Mouse (Mus musculus) limb, embryonic 11.5 days (tissue): Measurements from ENCODE around the gene Ccdc61. TPM values are rescaled to one million over a fixed set of nuclear protein-coding genes. Genes with fewer than 3 reads are reported as not detected.

Source experiments
- ATAC-seq: fragments of 200-750 bp; cut with Nextera tagmentation; 2 replicates; pipeline ENCODE4 v1.8.0; 2017; ENCODE audit warnings: low read depth; ENCODE audit not compliant: insufficient number of reproducible peaks, low FRiP score, low TSS enrichment
- DNase-seq: peaks from one replicate; pipeline ENCODE4 v3.0.0-alpha.2; 2015; ENCODE audit warnings: low spot score
- H3K27ac ChIP-seq: fragments of 300-500 bp; sonication (generic); replicated peaks from 2 replicates; pipeline ENCODE4 v1.5.1; 2014; ENCODE audit warnings: low read depth, mild to moderate bottlenecking, low read length
- H3K27me3 ChIP-seq: fragments of 300-500 bp; sonication (generic); 2 replicates; pipeline ENCODE4 v1.6.1; 2014; ENCODE audit warnings: mild to moderate bottlenecking, low read length, mixed read lengths; ENCODE audit not compliant: control insufficient read depth, insufficient read depth
- H3K36me3 ChIP-seq: fragments of 300-500 bp; sonication (generic); 2 replicates; pipeline ENCODE4 v1.6.1; 2014; ENCODE audit warnings: mild to moderate bottlenecking, low read length, moderate library complexity, mixed read lengths; ENCODE audit not compliant: control insufficient read depth, insufficient read depth
- H3K4me1 ChIP-seq: fragments of 300-500 bp; sonication (generic); 2 replicates; pipeline ENCODE4 v1.6.1; 2014; ENCODE audit warnings: low read length, mixed read lengths; ENCODE audit not compliant: control insufficient read depth, insufficient read depth
- H3K4me2 ChIP-seq: fragments of 300-500 bp; sonication (generic); 2 replicates; pipeline ENCODE4 v1.6.1; 2014; ENCODE audit warnings: low read depth, mild to moderate bottlenecking, moderate library complexity; ENCODE audit not compliant: severe bottlenecking
- H3K4me3 ChIP-seq: fragments of 300-500 bp; sonication (generic); 2 replicates; pipeline ENCODE4 v1.5.1; 2014; ENCODE audit warnings: low read depth, low read length
- H3K9ac ChIP-seq: fragments of 300-500 bp; sonication (generic); 2 replicates; pipeline ENCODE4 v1.6.1; 2014; ENCODE audit warnings: mild to moderate bottlenecking, low read length
- H3K9me3 ChIP-seq: fragments of 300-500 bp; sonication (generic); 2 replicates; pipeline ENCODE4 v1.6.1; 2016; ENCODE audit warnings: low read length; ENCODE audit not compliant: control insufficient read depth
- WGBS: fragments of 180-500 bp; shearing (Covaris S2); extraction: QIAGEN DNeasy Blood & Tissue Kit; methylation state at CpG from one replicate; pipeline ENCODE4 v1.1.7; 2014; 5-methylcytosine and 5-hydroxymethylcytosine counted together
- polyA plus RNA-seq: library from polyadenylated mRNA; unstranded; fragments of >200 nt; fragmentation: Nextera tagmentation; extraction: Ambion mirVana; gene quantifications from 2 replicates; pipeline ENCODE4 v1.2.1, GENCODE M21; 2014

The Ccdc61 gene
- polyA plus RNA-seq, 1 experiment from 2014 or later: 23.4 TPM

GRCm38 (mm10) chr7:18900513-18900912 lies 9.7 kb downstream of the Ccdc61 start:
- Histone ChIP-seq H3K4me2 (no peak overlapping the region), H3K9ac (no peak overlapping the region), H3K27ac (no peak overlapping the region), H3K9me3 (no peaks in the 10 kb centered on the region), H3K36me3 (no peaks in the 10 kb centered on the region), H3K27me3 (no peaks in the 10 kb centered on the region), H3K4me3 (no peak overlapping the region), H3K4me1 (no peaks in the 10 kb centered on the region)
- whole genome bisulfite sequencing: 92% methylated on average over 2 of the region's 2 CpGs
- DNase-seq (no peak), ATAC-seq (no peak)

GRCm38 (mm10) chr7:18896536-18896935 lies 13.7 kb downstream of the Ccdc61 start:
- Histone ChIP-seq H3K27me3 (peaks cover 6% of the 10 kb centered on the region), H3K4me1 (peaks cover 11% of the 10 kb centered on the region), H3K4me2 (no peak overlapping the region), H3K36me3 (no peaks in the 10 kb centered on the region), H3K9ac (no peak overlapping the region), H3K4me3 (no peak overlapping the region), H3K27ac (no peak overlapping the region), H3K9me3 (no peaks in the 10 kb centered on the region)
- WGBS: 54% methylated on average over 5 of the region's 5 CpGs
- peak; percentile 50 for DNase-seq
- no peak for ATAC-seq

DNA sequence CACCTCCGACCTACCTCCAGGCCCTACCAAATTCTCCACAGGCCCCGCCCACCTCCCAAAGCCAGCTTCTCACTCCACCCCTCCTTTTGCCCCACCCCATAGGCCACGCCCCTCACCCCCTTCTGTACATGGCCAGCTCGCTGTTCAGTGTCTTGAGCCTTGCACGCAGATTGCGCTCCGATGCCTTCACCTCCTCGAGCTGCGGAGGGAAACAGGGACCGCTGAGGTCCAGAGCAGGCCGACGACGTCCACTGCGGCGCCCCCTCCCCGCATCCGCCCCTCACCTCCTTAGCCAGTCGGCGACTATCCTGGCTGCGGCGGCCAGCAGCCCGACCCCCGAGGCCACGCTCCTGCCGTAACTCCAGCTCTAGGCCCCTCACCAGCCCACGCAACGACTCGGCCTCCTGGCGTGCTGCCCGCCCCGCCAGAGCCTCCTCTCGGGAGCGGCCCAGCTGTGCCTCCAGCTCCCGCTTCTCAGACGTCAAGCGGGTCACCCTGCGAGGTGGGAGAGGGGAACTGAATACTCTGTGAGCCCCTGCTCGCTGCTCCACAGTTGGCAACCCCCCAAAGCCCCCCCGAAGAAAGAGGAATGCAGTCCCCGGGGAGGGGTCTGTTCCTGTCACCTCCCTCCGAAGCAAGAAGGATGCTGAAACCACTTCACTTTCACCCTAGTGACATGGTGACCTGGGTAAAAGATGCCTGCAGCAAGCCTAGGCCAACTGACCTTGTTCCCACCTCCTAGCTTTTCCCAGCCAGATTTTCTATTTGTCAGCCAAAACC lies 16.4 kb downstream of the Ccdc61 start:
- peak; percentile 80 for DNase-seq
- Histone ChIP-seq H3K4me2 (peak overlapping the region; percentile 79), H3K9me3 (no peaks in the 10 kb centered on the region), H3K9ac (peak overlapping the region; percentile 64), H3K27ac (no peak overlapping the region), H3K36me3 (no peaks in the 10 kb centered on the region), H3K4me1 (peaks cover 11% of the 10 kb centered on the region), H3K4me3 (peak overlapping the region; percentile 32), H3K27me3 (peaks cover 6% of the 10 kb centered on the region)
- ATAC-seq: peak; percentile 63; the same call in 1 of the 2 replicates
- under 1% methylated on average over 40 of the region's 41 CpGs for WGBS

GRCm38 (mm10) chr7:18893009-18893408 lies 17.2 kb downstream of the Ccdc61 start:
- peak overlapping the region; percentile 79; the same call in 1 of the 2 replicates for H3K4me2 ChIP-seq

GRCm38 (mm10) chr7:18891872-18892599 lies 18.2 kb downstream of the Ccdc61 start:
- Histone ChIP-seq H3K4me3 (peak overlapping the region; percentile 25), H3K4me2 (peak overlapping the region; percentile 79), H3K4me1 (peaks cover 11% of the 10 kb centered on the region), H3K36me3 (no peaks in the 10 kb centered on the region), H3K9me3 (no peaks in the 10 kb centered on the region), H3K27me3 (peaks cover 6% of the 10 kb centered on the region), H3K9ac (0 out of 2 replicates have a peak overlapping the region, but pooled peaks have one; percentile 32), H3K27ac (no peak overlapping the region)
- ATAC-seq (0 out of 2 replicates have a peak, but pooled peaks have one; percentile 24), DNase-seq (peak; percentile 92)
- 22% methylated on average over 33 of the region's 33 CpGs for WGBS

More at GRCm38 (mm10) chr7:18893009-18893408, 17.2 kb downstream of the Ccdc61 start:
- Histone ChIP-seq H3K27me3 (peaks cover 6% of the 10 kb centered on the region), H3K27ac (no peak overlapping the region), H3K4me3 (no peak overlapping the region), H3K4me1 (peaks cover 11% of the 10 kb centered on the region), H3K9ac (no peak overlapping the region), H3K36me3 (no peaks in the 10 kb centered on the region), H3K9me3 (no peaks in the 10 kb centered on the region)
- 30% methylated on average over 27 of the region's 27 CpGs for WGBS
- ATAC-seq (0 out of 2 replicates have a peak, but pooled peaks have one; percentile 35), DNase-seq (peak; percentile 28)

DNA sequence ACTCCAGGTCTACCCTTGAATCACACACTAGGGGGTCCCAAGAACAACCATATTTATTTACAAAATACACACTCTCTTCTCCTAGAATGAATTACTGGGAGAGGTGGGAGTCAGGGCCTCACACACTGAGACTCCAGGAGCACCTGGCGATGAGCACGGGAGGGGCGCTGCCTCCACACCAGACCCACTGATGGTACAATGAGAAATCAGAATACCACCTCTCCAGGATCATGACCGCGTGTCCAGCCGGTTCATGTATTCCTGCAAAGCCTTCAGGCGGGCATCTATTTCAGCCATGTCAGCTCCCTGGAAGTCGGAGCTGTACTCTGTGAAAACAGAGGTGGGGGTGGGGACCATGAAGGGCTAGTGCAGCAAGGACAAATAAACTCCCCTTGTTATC lies 19.4 kb downstream of the Ccdc61 start:
- Histone ChIP-seq H3K9ac (no peak overlapping the region), H3K27ac (no peak overlapping the region), H3K36me3 (no peaks in the 10 kb centered on the region), H3K27me3 (peaks cover 6% of the 10 kb centered on the region), H3K4me2 (no peak overlapping the region), H3K4me1 (peaks cover 11% of the 10 kb centered on the region), H3K4me3 (no peak overlapping the region), H3K9me3 (no peaks in the 10 kb centered on the region)
- WGBS: 95% methylated on average over 8 of the region's 8 CpGs
- DNase-seq (no peak), ATAC-seq (no peak)

GRCm38 (mm10) chr7:18886963-18887362 lies 23.3 kb downstream of the Ccdc61 start:
- ATAC-seq (no peak), DNase-seq (no peak)
- Histone ChIP-seq H3K27ac (no peak overlapping the region), H3K4me2 (no peak overlapping the region), H3K4me3 (no peak overlapping the region), H3K36me3 (no peaks in the 10 kb centered on the region), H3K9ac (no peak overlapping the region), H3K4me1 (no peaks in the 10 kb centered on the region), H3K27me3 (no peaks in the 10 kb centered on the region), H3K9me3 (no peaks in the 10 kb centered on the region)
- WGBS: 93% methylated on average over 1 of the region's 1 CpGs

- Histone ChIP-seq H3K9me3 (no peaks in the 10 kb centered on the region), H3K4me3 (no peak overlapping the region), H3K4me2 (no peak overlapping the region), H3K27me3 (no peaks in the 10 kb centered on the region), H3K4me1 (no peaks in the 10 kb centered on the region), H3K27ac (no peak overlapping the region), H3K36me3 (no peaks in the 10 kb centered on the region), H3K9ac (no peak overlapping the region)
- ATAC-seq (no peak), DNase-seq (no peak)
- 62% methylated on average over 13 of the region's 13 CpGs for WGBS
Measured at GRCm38 (mm10) chr7:18884745-18885422, 25.3 kb downstream of the Ccdc61 start.
